Mouse (Mus musculus) ES-Bruce4 (cell line): Measurements from ENCODE around the gene Kmt5b. TPM values are rescaled to one million over a fixed set of nuclear protein-coding genes. Genes with fewer than 3 reads are reported as not detected.

ENCODE experiments used
- H3K27ac ChIP-seq: 2 replicates; pipeline ENCODE4 v1.5.1; 2012; ENCODE audit warnings: low read length, inconsistent platforms; ENCODE audit not compliant: insufficient read depth
- H3K27me3 ChIP-seq: 2 replicates; pipeline ENCODE4 v1.6.1; 2012; ENCODE audit warnings: mild to moderate bottlenecking, low read length, inconsistent platforms; ENCODE audit not compliant: control insufficient read depth, poor library complexity, insufficient read depth, severe bottlenecking
- H3K36me3 ChIP-seq: 2 replicates; pipeline ENCODE4 v1.6.1; 2012; ENCODE audit warnings: inconsistent platforms, mild to moderate bottlenecking, low read length, moderate library complexity; ENCODE audit not compliant: control insufficient read depth, poor library complexity, insufficient read depth, severe bottlenecking
- H3K4me1 ChIP-seq: one replicate; pipeline ENCODE4 v1.8.1; 2011; ENCODE audit warnings: low read length; ENCODE audit not compliant: control insufficient read depth, insufficient read depth
- H3K4me3 ChIP-seq: 2 replicates; pipeline ENCODE4 v1.5.1; 2011; ENCODE audit warnings: low read depth, mild to moderate bottlenecking, low read length
- H3K9ac ChIP-seq: 2 replicates; pipeline ENCODE4 v1.6.1; 2012; ENCODE audit warnings: low read depth, mild to moderate bottlenecking, inconsistent platforms; ENCODE audit not compliant: poor library complexity, severe bottlenecking
- H3K9me3 ChIP-seq: replicated peaks from 2 replicates; pipeline ENCODE4 v1.6.1; 2012; ENCODE audit warnings: mild to moderate bottlenecking, low read length, inconsistent platforms; ENCODE audit not compliant: control insufficient read depth, poor library complexity, insufficient read depth, severe bottlenecking
- CTCF ChIP-seq: IDR thresholded peaks from one replicate; pipeline ENCODE4 v1.8.1; 2011; ENCODE audit warnings: low read depth, low read length
- EP300 ChIP-seq: IDR thresholded peaks from 2 replicates; pipeline ENCODE4 v1.6.1; 2011; ENCODE audit warnings: low read depth, low read length; ENCODE audit not compliant: insufficient read depth
- POLR2A ChIP-seq: IDR thresholded peaks from one replicate; pipeline ENCODE4 v1.8.1; 2011; ENCODE audit warnings: low read length; ENCODE audit not compliant: insufficient read depth
- polyA plus RNA-seq: library from polyadenylated mRNA; stranded (reverse); fragments of >200 nt; gene quantifications from 2 replicates; pipeline ENCODE4 v1.2.4, GENCODE M21; 2011; ENCODE audit warnings: low read depth; ENCODE audit not compliant: missing spikeins, insufficient read depth, insufficient read length

The Kmt5b gene
- polyA plus RNA-seq, 1 experiment, result 39.4 TPM

- Histone ChIP-seq H3K36me3 (peaks cover 7% of the 10 kb centered on the region), H3K9ac (peak overlapping the region; percentile 87), H3K4me3 (peak overlapping the region; percentile 78), H3K27me3 (no peaks in the 10 kb centered on the region), H3K9me3 (no peaks in the 10 kb centered on the region), H3K27ac (peak overlapping the region; percentile 65; the same call in 1 of the 2 replicates), H3K4me1 (peaks cover 2% of the 10 kb centered on the region)
- TF ChIP-seq POLR2A (no peak), EP300 (no peak), CTCF (no peak)
These were observed 84.9 kb downstream of the Kmt5b start for GRCm38 (mm10) chr19:3851979-3852681.

GRCm38 (mm10) chr19:3853121-3853520 is 85.9 kb downstream of the Kmt5b start:
- H3K27me3 ChIP-seq, result no peaks in the 10 kb centered on the region
- H3K9me3 ChIP-seq, result no peaks in the 10 kb centered on the region
- no peaks in the 10 kb centered on the region for H3K4me1 ChIP-seq
- no peak for TF ChIP-seq EP300
- peaks cover 7% of the 10 kb centered on the region for H3K36me3 ChIP-seq
- peak overlapping the region; percentile 87 for H3K9ac ChIP-seq
- H3K27ac ChIP-seq, result no peak overlapping the region
- peak overlapping the region; percentile 62 for H3K4me3 ChIP-seq

GRCm38 (mm10) chr19:3853891-3854290 is 86.7 kb downstream of the Kmt5b start:
- Histone ChIP-seq H3K36me3 (peaks cover 7% of the 10 kb centered on the region), H3K4me1 (no peaks in the 10 kb centered on the region), H3K9ac (peak overlapping the region; percentile 87; the same call in 1 of the 2 replicates), H3K27ac (no peak overlapping the region), H3K27me3 (no peaks in the 10 kb centered on the region), H3K9me3 (no peaks in the 10 kb centered on the region), H3K4me3 (no peak overlapping the region; the same call in 1 of the 2 replicates)
- no peak for TF ChIP-seq CTCF
- no peak for TF ChIP-seq POLR2A
- TF ChIP-seq EP300, result no peak

- H3K4me3 ChIP-seq, result peak overlapping the region; percentile 36
- H3K27ac ChIP-seq, result peak overlapping the region; percentile 72
These were observed 87.9 kb downstream of the Kmt5b start for GRCm38 (mm10) chr19:3855091-3855490.

GRCm38 (mm10) chr19:3855601-3856000 is 88.4 kb downstream of the Kmt5b start:
- Histone ChIP-seq H3K9ac (peak overlapping the region; percentile 53), H3K27ac (peak overlapping the region; percentile 72), H3K27me3 (no peaks in the 10 kb centered on the region), H3K4me1 (no peaks in the 10 kb centered on the region), H3K9me3 (no peaks in the 10 kb centered on the region), H3K36me3 (peaks cover 10% of the 10 kb centered on the region), H3K4me3 (peak overlapping the region; percentile 23)
- TF ChIP-seq CTCF (no peak), POLR2A (no peak), EP300 (no peak)

More at GRCm38 (mm10) chr19:3855091-3855490, 87.9 kb downstream of the Kmt5b start:
- peak overlapping the region; percentile 53 for H3K9ac ChIP-seq
- H3K27me3 ChIP-seq, result no peaks in the 10 kb centered on the region
- TF ChIP-seq POLR2A (no peak), EP300 (no peak), CTCF (no peak)
- H3K9me3 ChIP-seq, result no peaks in the 10 kb centered on the region
- H3K4me1 ChIP-seq, result no peaks in the 10 kb centered on the region
- H3K36me3 ChIP-seq, result peaks cover 9% of the 10 kb centered on the region

GRCm38 (mm10) chr19:3857220-3857619 is 90.0 kb downstream of the Kmt5b start:
- Histone ChIP-seq H3K9ac (no peak overlapping the region), H3K4me3 (no peak overlapping the region), H3K4me1 (no peaks in the 10 kb centered on the region), H3K9me3 (no peaks in the 10 kb centered on the region), H3K27ac (no peak overlapping the region), H3K36me3 (peaks cover 19% of the 10 kb centered on the region), H3K27me3 (no peaks in the 10 kb centered on the region)
- TF ChIP-seq EP300 (no peak), POLR2A (no peak)
